Mouse (Mus musculus): ENCODE measurements at regions not wholly inside any gene's neighbourhood (a gene's known extent, or its start where the extent isn't known, plus 50 kb on each side); places are given as distances from the start of the nearest gene placed in this dataset.
A peak's percentile ranks its signal among the peaks of the same experiment; 100 is the strongest.

GRCm38 (mm10) chr8:125367374-125367773 lies 202.2 kb downstream of the Sipa1l2 start:
- no peak for DNase-seq (ENCODE audit: low spot score in 2 of 2)

GRCm38 (mm10) chr8:125365004-125365403 lies 204.6 kb downstream of the Sipa1l2 start:
- DNase-seq (ENCODE audit: low spot score in 2 of 2), result peak; percentile 34 to 64

GRCm38 (mm10) chr8:125359456-125359855 lies 210.2 kb downstream of the Sipa1l2 start:
- DNase-seq (ENCODE audit: low spot score in 2 of 2), result no peak

GRCm38 (mm10) chr8:125357759-125358158 lies 211.8 kb downstream of the Sipa1l2 start:
- DNase-seq (ENCODE audit: low spot score in 2 of 2), result no peak

- DNase-seq (ENCODE audit: low spot score in 2 of 2), result no peak
These were observed 214.5 kb downstream of the Sipa1l2 start for GRCm38 (mm10) chr8:125355059-125355509.

- DNase-seq (ENCODE audit: low spot score in 2 of 2), result no peak
These were observed 217.3 kb downstream of the Sipa1l2 start for GRCm38 (mm10) chr8:125352276-125352675.

GRCm38 (mm10) chr8:125351486-125352032 lies 218.0 kb downstream of the Sipa1l2 start:
- no peak for DNase-seq (ENCODE audit: low spot score in 2 of 2)

- DNase-seq (ENCODE audit: low spot score in 2 of 2), result no peak
These were observed 220.2 kb downstream of the Sipa1l2 start for GRCm38 (mm10) chr8:125349290-125350025.

- no peak for DNase-seq (ENCODE audit: low spot score in 2 of 2)
These were observed 223.4 kb downstream of the Sipa1l2 start for GRCm38 (mm10) chr8:125346182-125346581.

- peak in 1 of 2 experiments; percentile 69 for DNase-seq (ENCODE audit: low spot score in 2 of 2)
These were observed 224.0 kb downstream of the Sipa1l2 start for GRCm38 (mm10) chr8:125345571-125345970.

- no peak for DNase-seq (ENCODE audit: low spot score in 2 of 2)
These were observed 225.7 kb downstream of the Sipa1l2 start for GRCm38 (mm10) chr8:125343867-125344266.

- DNase-seq (ENCODE audit: low spot score in 2 of 2), result no peak
These were observed 227.1 kb downstream of the Sipa1l2 start for GRCm38 (mm10) chr8:125342521-125342920.

GRCm38 (mm10) chr8:125341606-125342005 lies 228.0 kb downstream of the Sipa1l2 start:
- no peak for DNase-seq (ENCODE audit: low spot score in 2 of 2)

- no peak for DNase-seq (ENCODE audit: low spot score in 2 of 2)
These were observed 231.4 kb downstream of the Sipa1l2 start for GRCm38 (mm10) chr8:125338222-125338621.

GRCm38 (mm10) chr8:125337444-125338077 lies 232.0 kb downstream of the Sipa1l2 start:
- no peak for DNase-seq (ENCODE audit: low spot score in 2 of 2)

- no peak for DNase-seq (ENCODE audit: low spot score in 2 of 2)
These were observed 232.8 kb downstream of the Sipa1l2 start for GRCm38 (mm10) chr8:125336799-125337198.

GRCm38 (mm10) chr8:125335575-125336370 lies 233.8 kb downstream of the Sipa1l2 start:
- DNase-seq (ENCODE audit: low spot score in 2 of 2), result no peak

GRCm38 (mm10) chr8:125335171-125335570 lies 234.4 kb downstream of the Sipa1l2 start:
- no peak for DNase-seq (ENCODE audit: low spot score in 2 of 2)

- DNase-seq (ENCODE audit: low spot score in 2 of 2), result no peak
These were observed 239.0 kb downstream of the Sipa1l2 start for GRCm38 (mm10) chr8:125330638-125331037.

- DNase-seq (ENCODE audit: low spot score in 2 of 2), result no peak
These were observed 241.0 kb downstream of the Sipa1l2 start for GRCm38 (mm10) chr8:125328650-125329049.

GRCm38 (mm10) chr8:125327551-125328262 lies 241.9 kb downstream of the Sipa1l2 start:
- no peak for DNase-seq (ENCODE audit: low spot score in 2 of 2)

Data from layer of hippocampus, postnatal 14 days (tissue).